Mouse (Mus musculus): Measurements from ENCODE around the gene Ubl3. TPM values are rescaled to one million over a fixed set of nuclear protein-coding genes. Genes with fewer than 3 reads are reported as not detected.

Ubl3 gene
- 104 TPM for polyA plus RNA-seq (2014; fragmentation: Illumina TruSeq; extraction: RNeasy Lipid Tissue Mini Kit (QIAGEN cat#74804))

DNA sequence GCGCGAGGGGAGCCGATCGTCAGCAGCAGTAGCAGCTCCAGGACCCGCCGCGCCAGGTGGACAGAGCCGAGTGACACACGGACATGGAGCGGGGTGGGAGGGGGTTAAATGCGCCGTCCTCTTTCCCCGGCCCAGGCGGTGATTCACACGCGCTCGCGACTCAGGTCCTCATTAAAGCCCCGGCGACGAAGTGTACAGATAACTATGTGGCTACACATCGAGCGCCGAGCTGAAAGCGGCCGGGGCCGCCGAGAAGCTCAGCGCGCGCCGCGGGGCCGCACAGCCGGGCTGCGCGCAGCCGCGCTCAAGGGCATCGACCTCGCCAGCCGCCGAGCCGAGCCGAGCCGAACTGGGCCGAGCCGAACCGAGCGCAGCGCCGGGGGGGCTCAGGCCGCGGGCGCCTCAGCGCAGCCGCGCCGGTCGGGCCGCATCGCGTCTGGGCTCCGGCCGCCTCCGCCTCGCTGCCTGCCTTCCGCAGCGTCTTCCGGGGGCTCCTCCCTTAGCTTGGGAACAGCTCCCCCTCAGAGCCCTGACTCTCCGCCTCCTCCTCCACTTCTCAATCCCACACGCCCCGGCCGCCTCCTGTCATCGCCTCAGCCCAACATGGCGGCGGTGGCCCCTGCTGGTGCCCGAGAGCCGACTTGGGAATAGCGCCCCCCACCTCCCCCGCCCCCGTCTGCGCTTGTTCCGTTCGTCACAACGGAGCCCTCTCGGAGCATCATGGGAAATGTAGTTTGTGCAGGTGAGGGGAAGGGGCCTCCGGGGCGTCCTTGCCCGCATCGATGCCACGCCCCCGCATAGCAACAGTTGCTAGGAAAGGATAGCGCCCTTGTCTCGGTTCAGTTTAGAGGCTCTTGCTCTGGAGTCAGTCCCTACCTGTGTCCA is at the start of gene Ubl3:
Gene Ubl3, minus strand, starts transcription at position 603 of the 885 bp plus-strand sequence.

Other genes with a start within 250 kb of the Ubl3 start
- 14.3 TPM for gene Slc7a1, start 152.9 kb downstream of the Ubl3 start, polyA plus RNA-seq (2014; fragmentation: Illumina TruSeq; extraction: RNeasy Lipid Tissue Mini Kit (QIAGEN cat#74804))

Data from ovary, adult 10 weeks (tissue).